Comparison of ENCODE assay signal across 12 mouse cellular contexts in the genomic region with DNA sequence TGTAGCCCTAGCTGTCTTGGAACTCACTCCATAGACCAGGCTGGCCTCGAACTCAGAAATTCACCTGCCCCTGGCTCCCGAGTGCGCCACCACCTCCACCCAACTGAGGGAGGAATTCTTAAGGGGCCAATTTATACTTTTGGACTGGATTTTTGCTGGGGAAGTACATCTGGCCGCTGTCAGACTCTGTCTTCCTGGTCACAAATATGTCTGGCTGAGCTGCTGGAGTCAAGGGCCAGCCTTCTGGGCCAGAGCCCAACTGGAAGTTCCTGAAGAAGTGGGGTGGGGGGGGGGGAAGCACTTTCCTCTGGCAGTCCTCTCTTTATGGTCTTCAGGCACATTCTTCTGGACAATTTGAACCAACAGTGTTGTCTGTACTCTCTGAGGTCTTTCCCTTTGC. TPM values are rescaled to one million over a fixed set of nuclear protein-coding genes. Genes with fewer than 3 reads are reported as not detected.
DNase-seq lines count a peak whose midpoint lies in the region; ATAC-seq lines count a peak whose summit lies in the region.
"Had no signal": no experiment of that assay in that cellular context is flagged by ENCODE, and none has a peak within 500 bp of the region (broad histone marks: within the 10 kb centered on the region; RNA-seq: fewer than 3 reads in every experiment).

No protein-coding gene starts in this region.

- peaks cover 45% of the 10 kb centered on the region for H3K4me1 ChIP-seq in limb, embryonic 10.5 days

- no peaks in the 10 kb centered on the region for H3K9me3 ChIP-seq in limb, embryonic 10.5 days (replicated peaks)

- H3K4me3 ChIP-seq in limb, embryonic 10.5 days: no peak overlapping the region

- no peak overlapping the region for H3K27ac ChIP-seq in limb, embryonic 10.5 days
- H3K27ac ChIP-seq: macrophage had no signal

- no peak for ATAC-seq in frontal cortex, adult (ENCODE audit: low TSS enrichment)

- H3K36me3 ChIP-seq in limb, embryonic 10.5 days: no peaks in the 10 kb centered on the region

- peak; percentile 42 for DNase-seq in adrenal gland, postnatal 14 days
- no peak for DNase-seq in adrenal gland, adult 2 months
- peak; percentile 70 for DNase-seq in kidney, postnatal 10 days
- no peak for DNase-seq in kidney, adult 9 months
- DNase-seq in limb, embryonic 10.5 days (ENCODE audit: low spot score): peak; percentile 20
- peak; percentile 71 for DNase-seq in skeletal muscle tissue, adult 2 months (ENCODE audit: low read depth, low spot score)
- no peak for DNase-seq in retina, embryonic 14.5 days (ENCODE audit: low spot score)
- DNase-seq: cerebellum, postnatal 25 days; layer of hippocampus, postnatal 36 days; thymus, postnatal 14 days had no signal

- WGBS in limb, embryonic 10.5 days: 97% methylated on average over 4 of the region's 4 CpGs

- H3K27me3 ChIP-seq in limb, embryonic 10.5 days (ENCODE audit: low read depth, poor library complexity, severe bottlenecking): no peaks in the 10 kb centered on the region

RNA-seq across cellular contexts. Expression of a gene that starts 2.7 kb away (rescaled TPM):
- 18.1 and 19.3 TPM in 2 replicates for total RNA-seq in adrenal gland, postnatal 14 days (2021)
- 10 to 100 TPM; 16.0 to 24.6 TPM for total RNA-seq in adrenal gland, adult 2 months (2021)
- polyA plus RNA-seq in adrenal gland, adult 2 months (2012; rRNA removed): 21.6 and 22.1 TPM in 2 replicates
- polyA plus RNA-seq in limb, embryonic 10.5 days (2016; fragmentation: Nextera tagmentation; extraction: Ambion mirVana): 32.0 and 37.6 TPM in 2 replicates

RNA-seq across cellular contexts. Expression of a gene that starts 50.9 kb away (rescaled TPM):
- 4.4 and 6.2 TPM in 2 replicates for total RNA-seq in adrenal gland, postnatal 14 days (2021)
- 1 to 10 TPM; 1.8 to 5.3 TPM for total RNA-seq in adrenal gland, adult 2 months (2021)
- 3.6 and 3.8 TPM in 2 replicates for polyA plus RNA-seq in adrenal gland, adult 2 months (2012; rRNA removed)
- polyA plus RNA-seq in limb, embryonic 10.5 days (2016; fragmentation: Nextera tagmentation; extraction: Ambion mirVana): 0.28 and 0.30 TPM in 2 replicates
- polyA plus RNA-seq: macrophage had no signal

RNA-seq across cellular contexts. Expression of a gene that starts 58.2 kb away (rescaled TPM):
- 17.0 and 261 TPM in 2 replicates for total RNA-seq in adrenal gland, postnatal 14 days (2021)
- total RNA-seq in adrenal gland, adult 2 months (2021): 10 to 100 TPM in 1 of 2 experiments, 1 to 10 TPM in 1; 6.2 to 12.7 TPM
- polyA plus RNA-seq in adrenal gland, adult 2 months (2012; rRNA removed): 0.64 and 0.88 TPM in 2 replicates
- not detected in 2 replicates for polyA plus RNA-seq in limb, embryonic 10.5 days (2016; fragmentation: Nextera tagmentation; extraction: Ambion mirVana)
- total RNA-seq: layer of hippocampus, postnatal 36 days had no signal
- polyA plus RNA-seq: macrophage had no signal

Comparison
In these comparisons a context has a peak if more than half of its experiments do, and no peak if none do; other contexts are left out.
1. DNase-seq: peak in adrenal gland, postnatal 14 days (single experiment), kidney, postnatal 10 days (single experiment), limb, embryonic 10.5 days (single experiment) and skeletal muscle tissue, adult 2 months (single experiment); none in adrenal gland, adult 2 months (single experiment), kidney, adult 9 months (single experiment) and retina, embryonic 14.5 days (single experiment).